Mouse (Mus musculus) frontal cortex, postnatal 10 days (tissue): ENCODE results near the gene Larp6.
A peak's percentile ranks its signal among the peaks of the same experiment; 100 is the strongest.

Experiments
- DNase-seq, 2 experiments: peaks; one replicate each; pipeline ENCODE4 v3.0.0; 2022; ENCODE audit warnings: low spot score in 2 of 2, mixed read lengths in 1 of 2

Larp6 gene

DNA sequence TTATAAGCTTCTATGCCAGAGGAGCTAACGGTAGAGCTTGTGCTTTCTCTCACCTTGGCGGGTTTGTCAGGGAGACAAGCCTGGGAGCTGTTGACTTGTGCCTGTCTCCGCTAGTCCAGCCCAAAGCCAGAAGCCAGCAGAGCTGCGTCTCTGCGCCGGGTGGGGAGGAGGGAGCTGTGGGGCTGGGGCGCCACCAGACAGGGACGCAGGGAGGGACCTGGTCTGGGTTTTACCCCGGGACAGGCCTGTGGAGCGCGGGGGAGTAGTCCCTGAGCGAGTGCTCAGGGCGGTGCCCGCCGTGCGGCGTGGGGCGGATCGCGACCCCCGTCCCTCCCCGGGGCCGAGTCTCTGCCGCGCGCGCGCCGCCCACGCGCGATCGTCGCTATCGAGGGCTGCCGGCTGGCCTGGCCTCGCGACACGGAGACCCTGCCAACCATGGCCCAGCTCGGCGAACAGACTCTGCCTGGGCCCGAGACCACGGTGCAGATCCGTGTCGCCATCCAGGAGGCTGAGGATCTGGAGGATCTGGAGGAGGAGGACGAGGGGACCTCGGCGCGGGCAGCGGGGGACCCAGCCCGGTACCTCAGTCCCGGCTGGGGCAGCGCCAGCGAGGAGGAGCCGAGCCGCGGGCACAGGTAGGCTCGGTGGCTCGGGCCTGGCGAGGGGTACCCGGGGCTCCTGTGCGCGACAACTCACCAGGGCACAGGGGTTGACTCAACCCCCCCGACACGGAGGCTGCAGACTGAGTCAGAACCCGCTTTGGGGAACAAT lies at the start of gene Larp6:
Gene Larp6 (plus strand): TSS at position 219 of the 771 bp plus-strand sequence.
- DNase-seq, result peak in 1 of 2 experiments; percentile 50

DNA sequence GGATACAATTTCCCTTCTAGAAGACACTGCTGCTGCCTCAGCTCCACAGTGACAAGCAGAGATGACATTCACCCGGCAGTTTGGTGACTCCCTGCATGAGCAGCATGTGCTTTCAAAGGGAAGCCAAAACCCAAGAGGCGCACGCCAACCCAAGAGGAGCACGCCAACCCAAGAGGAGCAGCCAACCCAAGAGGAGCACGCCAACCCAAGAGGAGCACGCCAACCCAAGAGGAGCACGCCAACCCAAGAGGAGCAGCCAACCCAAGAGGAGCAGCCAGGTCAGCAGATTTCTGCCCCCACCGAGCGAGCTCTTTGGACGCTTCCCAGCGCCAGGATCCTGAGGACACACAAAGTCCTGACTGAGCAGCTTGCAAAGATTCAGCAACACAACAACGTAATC lies 48.4 kb upstream of the Larp6 start:
- peak in 1 of 2 experiments; percentile 20 for DNase-seq

- no peak for DNase-seq
Measured at GRCm38 (mm10) chr9:60664866-60665265, 47.9 kb upstream of the Larp6 start.

- DNase-seq, result no peak
Measured at GRCm38 (mm10) chr9:60665535-60665934, 47.3 kb upstream of the Larp6 start.

DNA sequence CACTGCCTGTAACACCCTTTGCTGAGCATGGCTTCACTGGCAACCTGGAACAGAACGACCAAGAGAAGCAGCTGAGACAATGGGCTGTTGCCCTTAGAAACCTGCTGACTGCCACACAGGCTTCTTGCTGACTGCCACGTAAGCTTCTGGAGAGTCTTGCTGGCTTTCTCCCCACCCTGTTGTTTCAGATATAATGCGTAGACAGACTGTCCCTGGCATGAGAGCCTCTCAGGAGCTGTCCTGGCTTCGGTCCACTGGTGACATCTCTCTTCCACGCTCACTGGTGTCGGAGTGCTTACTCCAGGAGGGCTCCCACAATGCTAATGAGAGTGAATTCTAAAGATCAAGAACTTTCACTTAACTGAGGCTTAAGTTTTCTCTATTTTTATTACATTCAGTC lies 43.9 kb upstream of the Larp6 start:
- no peak for DNase-seq

DNA sequence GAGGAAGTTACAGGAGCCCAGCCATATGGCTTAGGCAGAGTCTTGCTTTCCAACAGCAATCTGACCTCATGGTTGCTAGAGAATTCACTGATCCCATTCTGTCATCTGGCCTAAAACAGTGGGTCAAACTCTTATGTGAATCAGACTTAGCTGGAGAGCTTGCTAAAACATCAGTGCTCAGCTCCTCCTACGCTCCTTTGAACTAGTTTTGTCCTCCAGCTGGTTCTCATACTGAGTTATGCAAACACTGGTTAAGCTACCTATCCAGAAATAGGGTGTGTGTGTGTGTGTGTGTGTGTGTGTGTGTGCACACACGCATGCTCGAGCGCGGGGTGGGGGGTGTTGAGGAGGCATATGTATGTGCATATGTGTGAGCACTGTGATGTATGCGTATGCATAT lies 40.2 kb upstream of the Larp6 start:
- no peak for DNase-seq

DNA sequence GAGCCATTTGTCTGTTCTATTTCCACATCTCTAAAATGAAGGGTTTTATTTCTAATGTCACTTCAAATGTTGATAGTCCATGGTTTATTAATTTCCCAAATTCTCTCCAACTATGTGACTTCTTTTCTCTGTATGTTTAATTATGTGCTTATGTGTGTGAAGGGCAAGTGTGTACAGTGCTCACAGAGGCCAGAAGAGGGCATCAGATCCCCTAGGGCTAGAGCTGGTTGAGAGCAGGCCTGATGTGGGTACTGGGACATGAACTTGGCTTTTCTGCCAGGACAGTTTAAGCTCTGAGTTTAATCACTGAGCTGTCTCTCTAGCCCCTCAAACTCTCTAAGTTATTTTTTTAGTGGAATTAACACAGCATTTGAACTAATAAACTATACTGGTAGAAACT lies 38.0 kb upstream of the Larp6 start:
- DNase-seq, result no peak

DNA sequence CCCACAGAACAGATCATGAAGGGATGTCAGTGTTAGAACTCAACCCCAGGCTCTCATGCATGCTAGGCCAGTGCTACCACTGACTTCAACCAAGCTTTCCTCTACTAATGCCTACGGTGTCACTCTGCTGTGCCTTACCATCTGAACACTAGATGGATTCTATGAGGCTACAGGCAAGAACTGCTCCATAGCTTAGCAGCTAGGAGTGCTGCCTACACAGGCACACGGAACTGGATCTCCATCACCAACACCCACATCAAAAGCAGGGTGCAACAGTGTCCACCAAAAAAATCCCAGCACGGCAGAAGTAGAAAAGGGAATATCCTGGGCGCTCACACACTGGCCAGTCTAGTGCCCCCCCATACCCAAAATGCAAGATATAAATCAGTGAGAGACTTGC lies 36.4 kb upstream of the Larp6 start:
- no peak for DNase-seq

GRCm38 (mm10) chr9:60678913-60679312 lies 33.9 kb upstream of the Larp6 start:
- DNase-seq, result no peak

GRCm38 (mm10) chr9:60681005-60681404 lies 31.8 kb upstream of the Larp6 start:
- no peak for DNase-seq

- no peak for DNase-seq
Measured at GRCm38 (mm10) chr9:60682753-60683152, 30.0 kb upstream of the Larp6 start.

GRCm38 (mm10) chr9:60687415-60687814 lies 25.4 kb upstream of the Larp6 start:
- peak in 1 of 2 experiments; percentile 27 for DNase-seq

DNA sequence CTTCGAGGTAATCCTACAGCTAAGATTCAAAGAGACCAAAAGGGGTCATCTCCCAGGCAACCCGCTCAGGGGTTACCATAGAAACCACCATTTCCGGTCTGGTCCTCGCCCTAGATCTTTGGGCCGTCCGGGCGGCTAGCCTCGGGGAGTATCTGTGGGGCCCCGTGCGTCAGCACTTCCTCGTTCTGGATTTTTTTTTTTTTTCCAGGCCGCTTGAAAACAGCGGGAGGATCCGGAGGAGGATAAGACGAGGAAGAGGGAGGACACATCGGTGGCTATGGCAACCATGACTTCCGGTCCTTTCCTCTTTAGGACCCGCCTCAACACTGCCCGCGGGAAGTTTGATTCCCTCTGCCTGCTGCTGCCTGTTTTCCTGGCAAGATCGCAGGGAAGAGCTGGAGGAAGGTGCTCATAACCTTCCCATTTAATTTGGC lies 24.9 kb upstream of the Larp6 start, which contains the start of gene Lrrc49:
Gene Lrrc49 (minus strand): TSS at position 268 of the 434 bp plus-strand sequence.
- peak; percentile 83 to 89 for DNase-seq

DNA sequence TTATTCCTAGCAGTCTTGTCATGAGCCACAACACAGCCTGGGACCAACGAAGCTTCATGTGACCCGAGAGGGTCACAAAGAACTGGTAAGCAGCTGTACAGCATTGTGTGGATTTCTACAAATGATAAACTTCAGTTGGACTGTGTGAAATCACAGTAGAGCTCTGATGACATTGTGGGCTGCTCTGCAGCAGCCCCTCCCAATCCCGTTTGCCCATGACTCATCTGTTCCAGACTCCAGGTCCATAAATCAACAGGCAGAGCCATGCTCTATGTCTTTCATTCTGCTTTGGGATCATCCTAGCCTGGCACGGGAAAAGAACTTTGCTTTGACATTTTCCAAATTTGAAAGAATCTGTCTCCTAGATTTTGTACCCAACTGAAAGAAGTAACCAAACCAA lies 20.2 kb upstream of the Larp6 start:
- DNase-seq, result no peak

DNA sequence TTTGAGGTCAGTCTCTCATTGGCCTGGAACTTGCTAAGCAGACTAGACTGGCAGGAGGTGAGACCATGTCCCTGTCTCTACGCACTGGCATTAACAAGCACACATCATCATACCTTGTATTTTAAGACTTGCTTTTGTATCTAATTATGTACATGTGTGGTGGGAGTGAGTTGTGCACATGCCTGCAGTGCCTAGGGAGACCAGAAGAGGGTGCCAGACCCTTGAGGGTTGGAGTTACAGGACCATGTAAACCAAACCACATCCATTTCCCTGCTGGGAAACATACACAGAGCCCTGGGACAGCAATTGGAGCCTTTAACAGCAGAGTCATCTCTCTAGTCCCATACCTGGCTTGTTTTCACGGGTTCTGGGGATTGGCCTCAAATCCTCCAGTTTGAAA lies 18.8 kb upstream of the Larp6 start:
- DNase-seq, result no peak

GRCm38 (mm10) chr9:60696271-60696985 lies 16.4 kb upstream of the Larp6 start:
- DNase-seq, result no peak

- no peak for DNase-seq
Measured at GRCm38 (mm10) chr9:60699581-60700231, 13.1 kb upstream of the Larp6 start.

- no peak for DNase-seq
Measured at GRCm38 (mm10) chr9:60707594-60707993, 5.2 kb upstream of the Larp6 start.

GRCm38 (mm10) chr9:60708606-60709005 lies 4.2 kb upstream of the Larp6 start:
- DNase-seq, result no peak

- no peak for DNase-seq
Measured at GRCm38 (mm10) chr9:60709721-60710120, 3.1 kb upstream of the Larp6 start.

GRCm38 (mm10) chr9:60712011-60712410 lies 778 bp upstream of the Larp6 start:
- no peak for DNase-seq

DNA sequence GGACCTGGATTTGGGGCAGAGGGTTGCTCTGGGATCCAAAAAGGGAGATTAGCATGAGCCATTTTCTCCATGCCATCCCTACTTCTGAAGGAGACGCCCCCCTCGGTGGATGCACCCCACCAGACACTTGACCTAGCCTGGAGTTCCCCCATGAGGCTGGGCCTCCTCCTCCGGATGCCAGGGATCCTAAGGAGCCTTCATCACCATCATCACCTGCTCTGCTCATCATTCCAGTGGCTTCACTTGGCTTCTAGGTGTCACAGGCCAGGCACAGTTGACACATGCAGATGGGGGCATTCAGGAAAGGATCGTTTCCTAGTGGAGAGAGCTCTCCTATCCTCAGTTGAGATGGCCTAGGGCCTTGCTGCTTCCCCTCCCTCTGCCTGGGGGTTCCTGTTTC lies 827 bp downstream of the Larp6 start:
- no peak for DNase-seq

DNA sequence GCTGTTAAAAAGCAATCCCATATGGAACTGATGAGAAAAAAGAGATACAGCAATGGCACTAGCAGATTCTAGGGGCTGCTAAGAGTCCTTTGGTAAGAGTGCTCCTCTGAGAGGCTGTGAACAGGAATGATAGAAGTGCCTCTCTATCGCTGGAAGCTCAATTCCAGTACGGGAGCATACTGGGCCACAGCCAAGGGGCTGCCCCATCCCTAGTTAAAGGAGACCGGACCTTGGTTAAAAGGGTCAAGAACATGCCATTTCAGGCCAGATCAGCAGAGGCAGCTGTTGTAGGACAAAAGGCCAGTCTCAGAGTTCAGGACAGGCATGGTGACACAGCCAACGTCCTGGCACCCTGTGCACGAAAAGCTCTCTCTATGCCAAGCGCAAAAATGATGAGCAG lies 1.4 kb downstream of the Larp6 start:
- DNase-seq, result no peak
